Mouse (Mus musculus) layer of hippocampus, postnatal 10 days (tissue): Measurements from ENCODE around the gene Gm21060. TPM values are rescaled to one million over a fixed set of nuclear protein-coding genes. Genes with fewer than 3 reads are reported as not detected.

ENCODE experiments used
- total RNA-seq, 2 experiments: library from RNA; stranded (reverse); gene quantifications; 2 replicates each; pipeline ENCODE4 v1.2.3; 2021

The Gm21060 gene
- total RNA-seq, 2 experiments from 2014 or later, result not detected

Other genes with a start within 250 kb of the Gm21060 start
- gene Zfp950, start 156.2 kb downstream of the Gm21060 start, total RNA-seq, result 10 to 100 TPM; 22.7 to 23.4 TPM
- under 1 TPM in 1 of 2 experiments, not detected in 1; 0.27 TPM for gene Gm7102, start 120.8 kb downstream of the Gm21060 start, total RNA-seq
- gene Gm6020, start 113.2 kb downstream of the Gm21060 start, total RNA-seq, result not detected
- gene Csf2ra, start 68.6 kb downstream of the Gm21060 start, total RNA-seq, result 10 to 100 TPM; 35.6 to 47.9 TPM